Mouse (Mus musculus): ENCODE data around the gene Clec16a. TPM values are rescaled to one million over a fixed set of nuclear protein-coding genes. Genes with fewer than 3 reads are reported as not detected.

Clec16a gene
- polyA plus RNA-seq, 1 experiment from 2014 or later, result 71.6 TPM

DNA sequence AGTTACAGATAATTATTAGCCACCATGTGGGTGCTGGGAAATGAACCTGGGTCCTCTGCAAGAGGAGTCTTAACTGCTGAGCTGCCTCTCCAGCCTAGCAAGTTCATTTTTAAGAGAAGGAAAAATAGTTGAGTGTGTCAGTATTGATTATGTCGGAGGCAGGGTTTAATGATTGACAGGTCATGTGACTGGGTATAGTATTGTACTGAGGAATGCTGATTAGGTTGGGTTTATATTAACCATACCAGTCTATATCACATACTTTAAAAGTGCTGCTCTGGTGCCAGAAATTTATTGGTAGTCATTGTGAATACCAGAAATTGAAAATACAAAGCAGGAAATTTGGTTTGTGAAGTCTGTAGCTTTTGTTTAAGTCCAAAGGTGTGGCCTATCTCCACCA lies 130.5 kb downstream of the Clec16a start:
- Histone ChIP-seq H3K36me3 (no peaks in the 10 kb centered on the region), H3K27me3 (no peaks in the 10 kb centered on the region), H3K9me3 (no peaks in the 10 kb centered on the region), H3K27ac (no peak overlapping the region), H3K9ac (no peak overlapping the region), H3K4me1 (replicated peaks) (no peaks in the 10 kb centered on the region), H3K4me3 (no peak overlapping the region), H3K4me2 (no peak overlapping the region)
- no peak for ATAC-seq (ENCODE audit: low FRiP score)
- 67% methylated on average over 1 of the region's 1 CpGs for WGBS

DNA sequence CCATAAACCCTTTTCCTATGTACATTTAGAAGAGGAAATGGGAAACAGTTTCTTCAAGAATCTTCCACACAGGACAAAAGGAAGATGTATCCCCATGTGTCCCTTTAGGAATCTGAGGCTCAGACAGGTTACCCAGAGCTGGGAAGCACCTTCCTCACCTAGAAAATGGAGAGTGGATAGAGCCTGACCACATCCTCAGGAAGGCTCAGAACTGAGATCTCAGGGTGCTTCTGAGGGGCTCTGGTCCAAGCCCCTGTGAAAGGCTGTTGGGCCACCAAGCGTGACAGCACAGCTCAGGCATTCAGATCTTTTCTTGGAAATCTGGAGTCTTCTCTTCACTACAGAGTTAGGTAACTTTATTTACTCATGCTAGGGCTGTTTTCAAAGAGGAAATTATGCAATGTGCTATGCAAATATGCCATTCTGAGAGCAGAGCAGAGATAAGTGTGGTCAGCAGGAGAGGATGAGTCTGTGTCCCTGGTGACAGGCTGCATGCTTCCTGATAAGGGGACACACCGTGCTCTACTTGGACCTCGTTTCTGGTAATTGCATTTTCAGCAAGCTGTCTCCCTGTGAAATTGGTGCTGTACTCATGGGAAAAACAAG lies 131.4 kb downstream of the Clec16a start:
- no peaks in the 10 kb centered on the region for H3K27me3 ChIP-seq
- no peak for ATAC-seq (ENCODE audit: low FRiP score)
- no peak overlapping the region for H3K4me2 ChIP-seq
- H3K27ac ChIP-seq, result no peak overlapping the region
- H3K36me3 ChIP-seq, result no peaks in the 10 kb centered on the region
- no peak overlapping the region for H3K4me3 ChIP-seq
- WGBS, result 65% methylated on average over 3 of the region's 3 CpGs
- H3K9ac ChIP-seq, result no peak overlapping the region
- no peaks in the 10 kb centered on the region for H3K9me3 ChIP-seq
- H3K4me1 ChIP-seq (replicated peaks), result no peaks in the 10 kb centered on the region

DNA sequence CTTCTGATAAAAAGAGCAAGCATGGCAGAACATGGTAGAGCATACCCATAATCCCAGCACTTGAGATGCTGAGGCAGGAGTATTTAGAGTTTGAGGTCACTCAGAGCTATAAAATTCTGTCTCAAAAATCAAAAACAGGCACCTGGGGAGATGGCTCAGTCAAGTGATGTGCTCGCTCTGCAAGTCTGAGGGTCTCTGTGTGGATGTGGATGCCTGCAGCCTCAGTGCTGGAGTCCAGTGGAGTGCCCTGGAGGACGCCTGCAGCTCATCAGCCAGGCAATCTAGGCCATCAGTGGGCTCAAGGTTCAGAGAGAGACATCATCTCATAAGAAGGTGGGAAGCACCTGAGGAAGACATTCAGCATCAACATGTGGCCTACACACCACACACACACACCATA lies 137.4 kb downstream of the Clec16a start:
- Histone ChIP-seq H3K9ac (no peak overlapping the region), H3K9me3 (no peaks in the 10 kb centered on the region), H3K4me2 (no peak overlapping the region), H3K4me3 (no peak overlapping the region), H3K27ac (no peak overlapping the region), H3K4me1 (replicated peaks) (no peaks in the 10 kb centered on the region), H3K36me3 (no peaks in the 10 kb centered on the region), H3K27me3 (no peaks in the 10 kb centered on the region)
- 93% methylated on average over 2 of the region's 2 CpGs for WGBS
- no peak for ATAC-seq (ENCODE audit: low FRiP score)

DNA sequence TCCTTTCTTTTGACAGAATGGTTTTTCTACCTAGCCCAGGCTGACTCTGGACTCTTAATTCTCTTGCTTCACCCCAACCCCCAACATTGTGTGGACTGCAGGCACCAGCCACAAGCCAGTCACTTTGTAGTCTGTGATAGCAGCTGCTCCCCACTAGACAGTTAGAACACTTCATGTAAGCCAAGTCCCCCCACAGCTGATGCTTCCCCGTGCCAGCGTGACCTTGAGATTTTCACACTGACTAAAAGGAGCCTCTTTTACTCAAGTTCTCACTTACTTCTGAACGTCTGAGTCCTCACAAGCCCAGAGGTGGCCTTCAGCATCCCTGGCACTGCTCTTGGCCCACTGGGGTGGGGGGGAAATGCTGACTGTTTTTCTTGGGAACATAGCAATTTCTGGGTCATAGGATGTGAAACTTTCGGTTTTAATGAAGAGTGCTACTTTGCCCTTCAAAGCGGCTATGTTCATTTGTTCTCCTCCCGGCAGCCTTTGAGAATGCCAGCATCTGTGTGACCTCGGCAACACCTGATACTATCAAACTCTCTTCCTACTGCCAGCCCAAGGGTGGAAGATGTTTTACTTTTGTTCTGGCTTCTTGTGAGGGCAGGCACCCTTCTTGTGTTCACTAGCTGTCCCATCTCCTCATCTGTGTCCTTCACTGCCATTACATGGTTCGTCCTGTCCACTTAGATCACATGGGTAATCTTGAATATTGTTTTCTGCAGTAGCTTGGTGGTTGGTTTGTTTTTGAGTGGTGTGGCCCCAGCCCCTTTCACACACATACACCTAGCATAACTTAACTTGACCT lies 138.3 kb downstream of the Clec16a start:
- H3K4me3 ChIP-seq, result no peak overlapping the region
- no peaks in the 10 kb centered on the region for H3K4me1 ChIP-seq (replicated peaks)
- H3K27ac ChIP-seq, result no peak overlapping the region
- 77% methylated on average over 8 of the region's 8 CpGs for WGBS
- H3K27me3 ChIP-seq, result no peaks in the 10 kb centered on the region
- ATAC-seq (ENCODE audit: low FRiP score), result no peak
- no peak overlapping the region for H3K4me2 ChIP-seq
- 0 out of 2 replicates have a peak, but pooled peaks cover 2% of the 10 kb centered on the region for H3K36me3 ChIP-seq
- no peak overlapping the region for H3K9ac ChIP-seq
- no peaks in the 10 kb centered on the region for H3K9me3 ChIP-seq

DNA sequence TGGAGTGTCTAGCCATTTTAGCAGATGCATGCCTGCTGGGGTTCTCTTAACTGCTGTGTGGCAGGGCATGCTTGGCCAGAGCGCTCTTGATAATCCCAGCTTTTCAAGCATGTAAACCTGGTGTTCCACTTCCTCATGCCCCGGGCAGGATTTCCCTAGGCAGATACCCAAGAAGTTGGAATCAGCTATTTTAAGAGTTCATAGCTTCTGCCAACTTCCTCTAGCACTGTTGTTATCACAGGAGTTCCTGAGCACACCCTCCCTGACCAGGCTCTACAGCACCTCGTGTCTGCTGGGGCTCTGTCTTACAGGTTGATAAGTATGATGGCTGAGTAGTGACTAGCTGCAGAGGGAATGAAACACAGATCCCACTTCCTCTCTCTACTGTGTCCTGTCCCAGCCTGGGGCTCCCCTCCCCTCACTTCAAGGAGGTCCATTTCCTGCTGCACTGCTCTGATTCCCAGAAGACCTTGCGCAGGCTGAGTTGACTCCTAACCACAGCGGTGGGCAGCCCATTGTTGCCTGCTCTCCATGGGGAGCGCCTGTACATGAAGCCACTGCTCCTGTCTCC lies 144.7 kb downstream of the Clec16a start:
- ATAC-seq (ENCODE audit: low FRiP score), result no peak
- H3K4me2 ChIP-seq, result no peak overlapping the region
- H3K27ac ChIP-seq, result no peak overlapping the region
- peaks cover 40% of the 10 kb centered on the region for H3K36me3 ChIP-seq
- H3K27me3 ChIP-seq, result no peaks in the 10 kb centered on the region
- H3K9me3 ChIP-seq, result no peaks in the 10 kb centered on the region
- peaks cover 7% of the 10 kb centered on the region; the same call in 1 of the 2 replicates for H3K4me1 ChIP-seq (replicated peaks)
- no peak overlapping the region for H3K9ac ChIP-seq
- WGBS, result 77% methylated on average over 6 of the region's 6 CpGs
- H3K4me3 ChIP-seq, result no peak overlapping the region

DNA sequence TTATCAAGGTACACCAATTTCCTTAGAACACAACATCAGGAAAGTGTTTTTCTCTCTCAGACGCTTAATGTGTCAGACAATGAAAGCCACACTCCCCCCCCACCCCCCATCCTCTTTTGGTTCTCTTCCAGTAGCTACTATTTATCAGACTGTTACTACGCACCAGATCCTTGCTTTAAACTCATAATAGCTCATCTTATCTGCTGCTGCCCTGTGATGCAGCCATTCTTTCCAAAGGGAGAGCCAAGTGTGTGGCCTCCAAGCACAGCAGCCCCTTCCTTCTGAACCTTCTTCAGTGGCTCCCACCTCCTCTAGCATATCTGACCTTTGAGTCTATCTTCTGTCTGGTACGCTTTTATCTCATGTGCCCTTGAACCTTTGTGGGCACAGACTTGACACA lies 145.3 kb downstream of the Clec16a start:
- H3K27ac ChIP-seq, result no peak overlapping the region
- WGBS, result 91% methylated on average over 3 of the region's 3 CpGs
- peaks cover 7% of the 10 kb centered on the region; the same call in 1 of the 2 replicates for H3K4me1 ChIP-seq (replicated peaks)
- H3K27me3 ChIP-seq, result no peaks in the 10 kb centered on the region
- H3K4me3 ChIP-seq, result no peak overlapping the region
- no peak overlapping the region for H3K4me2 ChIP-seq
- H3K9ac ChIP-seq, result no peak overlapping the region
- H3K9me3 ChIP-seq, result no peaks in the 10 kb centered on the region
- H3K36me3 ChIP-seq, result peaks cover 40% of the 10 kb centered on the region
- no peak for ATAC-seq (ENCODE audit: low FRiP score)

DNA sequence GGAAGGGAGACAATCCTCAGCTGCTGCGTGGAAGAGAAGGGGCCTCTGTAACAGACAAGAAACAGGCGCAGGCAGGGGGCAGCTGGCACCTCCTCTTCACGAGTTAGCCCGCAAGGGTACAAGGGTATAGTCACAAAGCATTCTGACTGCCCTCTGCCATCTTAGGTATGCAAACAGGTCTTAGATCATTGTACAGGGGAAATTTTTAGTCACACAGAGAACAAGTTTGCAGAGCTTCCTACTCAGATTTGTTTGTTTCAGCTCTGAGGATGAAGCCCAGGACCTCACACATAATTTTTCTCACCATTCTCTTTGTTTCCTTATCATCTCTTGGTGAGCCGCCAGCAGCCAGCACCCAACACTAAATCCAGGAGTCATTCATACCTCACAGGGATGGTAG lies 146.6 kb downstream of the Clec16a start:
- ATAC-seq (ENCODE audit: low FRiP score), result no peak
- Histone ChIP-seq H3K9ac (no peak overlapping the region), H3K4me2 (no peak overlapping the region), H3K4me3 (no peak overlapping the region), H3K27me3 (no peaks in the 10 kb centered on the region), H3K9me3 (no peaks in the 10 kb centered on the region), H3K27ac (no peak overlapping the region), H3K4me1 (replicated peaks) (peaks cover 7% of the 10 kb centered on the region; the same call in 1 of the 2 replicates), H3K36me3 (peaks cover 40% of the 10 kb centered on the region)
- WGBS, result 85% methylated on average over 5 of the region's 5 CpGs

DNA sequence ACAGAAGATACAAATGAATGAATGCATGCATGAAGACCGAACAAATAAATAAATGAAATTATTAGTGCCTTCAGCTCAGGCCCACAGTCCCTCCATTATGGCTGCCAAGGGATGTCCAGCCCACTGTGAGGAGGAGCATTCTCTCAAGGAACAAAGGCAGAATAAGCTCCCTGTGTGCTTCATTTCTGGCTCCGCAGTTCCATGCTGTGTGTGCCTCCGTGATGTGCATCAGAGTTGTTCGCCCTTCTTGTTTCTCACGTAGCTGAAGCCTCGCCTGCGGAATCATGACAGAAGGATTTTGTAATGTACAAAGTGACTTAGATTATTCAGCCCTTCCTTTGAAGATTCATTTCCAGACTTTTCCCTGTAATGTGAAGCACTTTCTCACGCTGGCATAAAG lies 147.7 kb downstream of the Clec16a start:
- 71% methylated on average over 8 of the region's 8 CpGs for WGBS
- Histone ChIP-seq H3K27ac (no peak overlapping the region), H3K27me3 (no peaks in the 10 kb centered on the region), H3K4me3 (no peak overlapping the region), H3K4me2 (no peak overlapping the region), H3K9me3 (no peaks in the 10 kb centered on the region), H3K4me1 (replicated peaks) (peaks cover 7% of the 10 kb centered on the region; the same call in 1 of the 2 replicates), H3K9ac (no peak overlapping the region), H3K36me3 (peaks cover 40% of the 10 kb centered on the region)
- ATAC-seq (ENCODE audit: low FRiP score), result no peak

DNA sequence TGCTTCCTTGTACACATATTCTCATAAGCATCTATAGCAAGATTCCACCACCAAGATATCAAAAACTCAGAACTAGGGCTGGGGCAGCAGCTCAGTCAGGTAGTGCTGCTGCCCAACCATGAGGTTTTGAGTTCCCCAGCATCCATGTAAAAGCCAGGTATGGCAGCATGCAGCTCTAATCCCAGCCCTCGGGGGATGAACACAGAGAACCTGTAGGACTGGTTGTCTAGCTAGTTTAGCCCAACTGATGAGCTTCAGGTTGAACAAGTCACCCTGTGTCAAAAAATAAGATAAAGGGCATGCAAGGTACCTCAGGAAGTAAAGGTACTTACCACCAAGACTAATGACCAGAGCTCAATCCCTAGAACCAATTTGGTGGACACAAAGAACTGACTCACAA lies 148.3 kb downstream of the Clec16a start:
- no peak for ATAC-seq (ENCODE audit: low FRiP score)
- Histone ChIP-seq H3K9me3 (no peaks in the 10 kb centered on the region), H3K36me3 (peaks cover 38% of the 10 kb centered on the region), H3K4me1 (replicated peaks) (peaks cover 9% of the 10 kb centered on the region; the same call in 1 of the 2 replicates), H3K4me2 (no peak overlapping the region), H3K9ac (no peak overlapping the region), H3K27ac (no peak overlapping the region), H3K27me3 (no peaks in the 10 kb centered on the region), H3K4me3 (no peak overlapping the region)
- WGBS, result 91% methylated on average over 1 of the region's 1 CpGs

DNA sequence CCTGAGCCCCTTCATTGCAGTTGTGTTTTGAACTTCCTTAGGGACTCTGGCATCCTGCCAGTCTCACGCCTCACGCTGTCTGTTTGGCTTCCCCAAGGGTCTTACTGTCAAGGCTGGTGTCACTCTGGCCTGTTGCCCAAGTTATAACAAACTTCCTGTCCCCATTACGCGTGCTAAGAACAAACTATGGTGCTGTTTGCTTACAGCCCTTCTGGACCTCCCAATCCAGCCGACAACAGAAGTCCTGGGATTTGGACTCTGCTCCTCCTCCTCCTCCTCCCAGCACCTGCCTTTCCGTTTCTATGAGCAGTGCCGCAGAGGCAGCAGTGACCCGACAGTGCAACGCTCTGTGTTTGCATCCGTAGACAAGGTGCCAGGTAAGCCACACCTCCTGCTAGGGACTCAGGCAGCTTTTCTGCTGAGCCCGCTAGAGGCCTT lies 149.3 kb downstream of the Clec16a start:
- H3K4me3 ChIP-seq, result no peak overlapping the region
- H3K4me2 ChIP-seq, result no peak overlapping the region
- H3K9ac ChIP-seq, result no peak overlapping the region
- peaks cover 32% of the 10 kb centered on the region for H3K36me3 ChIP-seq
- peaks cover 12% of the 10 kb centered on the region; the same call in 1 of the 2 replicates for H3K4me1 ChIP-seq (replicated peaks)
- no peaks in the 10 kb centered on the region for H3K9me3 ChIP-seq
- ATAC-seq (ENCODE audit: low FRiP score), result no peak
- H3K27ac ChIP-seq, result no peak overlapping the region
- H3K27me3 ChIP-seq, result no peaks in the 10 kb centered on the region
- WGBS, result 63% methylated on average over 11 of the region's 11 CpGs

DNA sequence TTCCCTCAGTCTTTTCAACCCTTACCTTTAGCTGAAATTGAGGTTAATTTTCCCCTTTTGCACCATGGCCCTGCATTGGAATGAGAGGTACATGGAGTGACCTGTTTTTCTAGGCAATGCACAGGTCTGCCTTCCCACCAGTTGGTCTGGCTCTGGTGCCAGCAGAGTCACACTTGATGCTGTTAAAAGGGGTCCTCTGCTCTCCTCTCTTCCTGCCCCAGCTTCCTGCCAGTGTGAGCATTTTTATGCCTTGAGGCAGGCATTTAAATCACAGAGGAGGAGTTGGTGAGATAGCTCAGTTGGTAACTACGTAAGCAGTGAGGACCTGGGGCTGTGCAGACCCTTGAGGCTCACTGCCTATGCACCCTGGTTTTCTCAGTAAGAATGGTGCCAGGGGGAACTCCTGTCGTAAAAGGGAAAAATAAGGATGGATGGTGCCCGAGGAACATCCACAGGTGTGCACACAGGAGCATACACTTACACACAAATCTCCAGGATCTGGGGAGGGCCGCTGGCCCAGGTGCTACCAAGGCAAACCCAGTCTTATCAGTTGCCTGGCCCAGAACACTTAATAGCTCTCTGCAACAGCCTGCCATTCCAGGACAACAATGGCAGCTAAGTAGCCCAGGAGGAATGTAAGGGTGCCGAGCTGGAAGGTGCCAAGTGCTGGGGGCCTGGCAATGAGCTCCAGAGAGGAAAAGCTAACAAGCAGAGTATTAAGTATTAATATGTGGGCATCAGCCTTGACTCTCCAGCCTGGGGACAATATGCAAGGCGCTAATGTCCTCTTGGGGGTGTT lies 152.9 kb downstream of the Clec16a start:
- H3K4me3 ChIP-seq, result no peak overlapping the region
- no peak overlapping the region for H3K27ac ChIP-seq
- no peaks in the 10 kb centered on the region for H3K9me3 ChIP-seq
- no peak overlapping the region for H3K9ac ChIP-seq
- no peak overlapping the region for H3K4me2 ChIP-seq
- WGBS, result 75% methylated on average over 6 of the region's 6 CpGs
- no peaks in the 10 kb centered on the region for H3K27me3 ChIP-seq
- peaks cover 12% of the 10 kb centered on the region; the same call in 1 of the 2 replicates for H3K4me1 ChIP-seq (replicated peaks)
- peaks cover 5% of the 10 kb centered on the region; the same call in 1 of the 2 replicates for H3K36me3 ChIP-seq
- no peak for ATAC-seq (ENCODE audit: low FRiP score)

DNA sequence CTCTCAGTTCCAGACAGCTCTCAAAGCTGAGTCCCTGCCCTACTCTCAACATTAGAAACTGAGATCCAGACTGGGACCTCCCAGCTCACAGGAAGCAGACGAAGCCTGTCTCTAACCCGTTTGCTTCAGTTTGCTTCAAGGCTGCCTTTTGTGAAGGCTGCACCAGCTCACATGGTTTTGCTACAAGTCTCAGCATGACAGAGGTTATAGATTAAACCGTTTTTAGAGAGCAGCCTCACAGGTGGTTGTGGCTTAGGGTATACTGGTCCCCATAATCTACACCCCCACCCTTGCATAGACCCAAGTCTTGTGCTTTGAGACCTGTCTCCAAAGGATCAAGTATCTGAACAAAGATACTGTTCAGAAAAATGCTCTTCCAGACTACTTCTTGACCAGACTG lies 154.2 kb downstream of the Clec16a start:
- no peaks in the 10 kb centered on the region for H3K36me3 ChIP-seq
- H3K4me2 ChIP-seq, result no peak overlapping the region
- H3K27ac ChIP-seq, result no peak overlapping the region
- ATAC-seq (ENCODE audit: low FRiP score), result no peak
- peaks cover 15% of the 10 kb centered on the region; the same call in 1 of the 2 replicates for H3K4me1 ChIP-seq (replicated peaks)
- H3K4me3 ChIP-seq, result no peak overlapping the region
- H3K9me3 ChIP-seq, result no peaks in the 10 kb centered on the region
- 80% methylated on average over 3 of the region's 3 CpGs for WGBS
- no peak overlapping the region for H3K9ac ChIP-seq
- no peaks in the 10 kb centered on the region for H3K27me3 ChIP-seq

Data from hindbrain, embryonic 13.5 days (tissue).